Mouse (Mus musculus) myocyte (in vitro differentiated cells): ENCODE measurements at regions not wholly inside any gene's neighbourhood (a gene's known extent, or its start where the extent isn't known, plus 50 kb on each side); places are given as distances from the start of the nearest gene placed in this dataset.

ENCODE experiments used
- H3K27me3 ChIP-seq: one replicate; pipeline ENCODE4 v1.6.1; 2011; ENCODE audit not compliant: control insufficient read depth, insufficient read depth, insufficient read length
- H3K36me3 ChIP-seq: one replicate; pipeline ENCODE4 v1.6.1; 2011; ENCODE audit not compliant: control insufficient read depth, insufficient read depth
- H3K4me2 ChIP-seq: one replicate; pipeline ENCODE4 v1.6.1; 2011; ENCODE audit warnings: low read depth, control low read depth
- H3K4me3 ChIP-seq: one replicate; pipeline ENCODE4 v1.5.1; 2011; ENCODE audit warnings: mild to moderate bottlenecking, control low read depth, moderate library complexity
- H3K79me2 ChIP-seq: one replicate; pipeline ENCODE4 v1.6.1; 2011; ENCODE audit not compliant: control insufficient read depth, insufficient read depth
- H3ac ChIP-seq: one replicate; pipeline ENCODE4 v1.6.1; 2011; ENCODE audit not compliant: control insufficient read depth, insufficient read length
- CEBPB ChIP-seq: IDR thresholded peaks from 2 replicates; pipeline ENCODE4 v1.6.1; 2011; ENCODE audit warnings: mild to moderate bottlenecking, moderate library complexity; ENCODE audit not compliant: poor library complexity, insufficient read depth, severe bottlenecking
- E2F4 ChIP-seq: IDR thresholded peaks from one replicate; pipeline ENCODE4 v1.6.1; 2011; ENCODE audit warnings: mild to moderate bottlenecking, control low read depth, moderate library complexity; ENCODE audit not compliant: insufficient read depth
- MAX ChIP-seq: IDR thresholded peaks from one replicate; pipeline ENCODE4 v1.6.1; 2011; ENCODE audit warnings: low read depth, mild to moderate bottlenecking, control low read depth
- MYOD1 ChIP-seq, 3 experiments: IDR thresholded peaks; one replicate each; pipeline ENCODE4 v1.6.1; 2011; ENCODE audit warnings: control low read depth in 2 of 3, low read depth in 2 of 3, mild to moderate bottlenecking in 2 of 3, moderate library complexity in 1 of 3; ENCODE audit not compliant: insufficient read length in 2 of 3, control insufficient read depth in 1 of 3
- MYOG ChIP-seq, 3 experiments: IDR thresholded peaks; one replicate each; pipeline ENCODE4 v1.6.1; 2011; ENCODE audit warnings: control low read depth in 2 of 3, low read depth in 2 of 3, mild to moderate bottlenecking in 2 of 3; ENCODE audit not compliant: insufficient read length in 2 of 3, control insufficient read depth in 1 of 3, insufficient read depth in 1 of 3
- POLR2A ChIP-seq: IDR thresholded peaks from one replicate; pipeline ENCODE4 v1.6.1; 2011; ENCODE audit warnings: low read depth, mild to moderate bottlenecking, control low read depth, moderate library complexity; ENCODE audit not compliant: insufficient read length
- POLR2AphosphoS2 ChIP-seq: IDR thresholded peaks from one replicate; pipeline ENCODE4 v1.6.1; 2011; ENCODE audit warnings: low read depth, control low read depth; ENCODE audit not compliant: insufficient read length
- REST ChIP-seq: IDR thresholded peaks from one replicate; pipeline ENCODE4 v1.6.1; 2011; ENCODE audit warnings: mild to moderate bottlenecking, control low read depth, moderate library complexity; ENCODE audit not compliant: insufficient read depth, insufficient read length
- SRF ChIP-seq: IDR thresholded peaks from one replicate; pipeline ENCODE4 v1.6.1; 2011; ENCODE audit warnings: low read depth; ENCODE audit not compliant: control insufficient read depth, insufficient read length
- TCF12 ChIP-seq: IDR thresholded peaks from one replicate; pipeline ENCODE4 v1.6.1; 2011; ENCODE audit warnings: mild to moderate bottlenecking, control low read depth; ENCODE audit not compliant: poor library complexity, insufficient read depth, severe bottlenecking
- TCF3 ChIP-seq: IDR thresholded peaks from one replicate; pipeline ENCODE4 v1.6.1; 2011; ENCODE audit warnings: low read depth, control low read depth; ENCODE audit not compliant: insufficient read length
- USF1 ChIP-seq: IDR thresholded peaks from one replicate; pipeline ENCODE4 v1.6.1; 2011; ENCODE audit warnings: low read depth, mild to moderate bottlenecking, control low read depth, moderate library complexity

GRCm38 (mm10) chr3:50674860-50675566 lies 231.6 kb upstream of the Slc7a11 start:
- Histone ChIP-seq H3K27me3 (no peaks in the 10 kb centered on the region), H3K79me2 (no peaks in the 10 kb centered on the region), H3ac (no peak overlapping the region), H3K4me3 (no peak overlapping the region), H3K4me2 (no peak overlapping the region), H3K36me3 (no peaks in the 10 kb centered on the region)
- no peak for TF ChIP-seq TCF12
- TF ChIP-seq POLR2AphosphoS2 = no peak
- no peak for TF ChIP-seq MYOG (IDR thresholded peaks at IDR 0.05; ENCODE audit: control insufficient read depth in 1 of 3, insufficient read depth in 1 of 3, insufficient read length in 2 of 3, low read depth in 2 of 3)
- TF ChIP-seq CEBPB = no peak
- TF ChIP-seq SRF = no peak
- no peak for TF ChIP-seq MAX
- no peak for TF ChIP-seq REST
- TF ChIP-seq MYOD1 (IDR thresholded peaks at IDR 0.05; ENCODE audit: control insufficient read depth in 1 of 3, insufficient read length in 2 of 3, low read depth in 2 of 3) = no peak
- TF ChIP-seq POLR2A = no peak
- TF ChIP-seq TCF3 = no peak
- TF ChIP-seq E2F4 = no peak
- TF ChIP-seq USF1 = no peak

- Histone ChIP-seq H3ac (no peak overlapping the region), H3K79me2 (no peaks in the 10 kb centered on the region), H3K4me2 (no peak overlapping the region), H3K27me3 (no peaks in the 10 kb centered on the region), H3K4me3 (no peak overlapping the region), H3K36me3 (no peaks in the 10 kb centered on the region)
- TF ChIP-seq CEBPB = no peak
- no peak for TF ChIP-seq TCF3
- TF ChIP-seq USF1 = no peak
- no peak for TF ChIP-seq POLR2AphosphoS2
- no peak for TF ChIP-seq POLR2A
- no peak for TF ChIP-seq TCF12
- no peak for TF ChIP-seq MYOG (IDR thresholded peaks at IDR 0.05; ENCODE audit: control insufficient read depth in 1 of 3, insufficient read depth in 1 of 3, insufficient read length in 2 of 3, low read depth in 2 of 3)
- TF ChIP-seq REST = no peak
- no peak for TF ChIP-seq MAX
- TF ChIP-seq MYOD1 (IDR thresholded peaks at IDR 0.05; ENCODE audit: control insufficient read depth in 1 of 3, insufficient read length in 2 of 3, low read depth in 2 of 3) = no peak
- no peak for TF ChIP-seq E2F4
- no peak for TF ChIP-seq SRF
Observed at GRCm38 (mm10) chr3:50665316-50665715, 221.9 kb upstream of the Slc7a11 start.

- Histone ChIP-seq H3K36me3 (no peaks in the 10 kb centered on the region), H3K4me2 (no peak overlapping the region), H3K4me3 (no peak overlapping the region), H3K79me2 (no peaks in the 10 kb centered on the region), H3K27me3 (no peaks in the 10 kb centered on the region), H3ac (no peak overlapping the region)
- TF ChIP-seq CEBPB (no peak), TCF12 (no peak), MYOD1 (IDR thresholded peaks at IDR 0.05; ENCODE audit: control insufficient read depth in 1 of 3, insufficient read length in 2 of 3, low read depth in 2 of 3) (no peak), TCF3 (no peak), USF1 (no peak), REST (no peak), MAX (no peak)
Observed at GRCm38 (mm10) chr3:50660966-50661365, 217.6 kb upstream of the Slc7a11 start.

GRCm38 (mm10) chr3:50660566-50660965 lies 217.2 kb upstream of the Slc7a11 start:
- H3ac ChIP-seq = no peak overlapping the region
- no peak overlapping the region for H3K4me3 ChIP-seq
- TF ChIP-seq E2F4 = no peak
- no peak for TF ChIP-seq TCF12
- no peak for TF ChIP-seq MAX
- TF ChIP-seq POLR2A = no peak
- TF ChIP-seq CEBPB = no peak
- H3K36me3 ChIP-seq = no peaks in the 10 kb centered on the region
- H3K27me3 ChIP-seq = no peaks in the 10 kb centered on the region
- H3K79me2 ChIP-seq = no peaks in the 10 kb centered on the region
- no peak overlapping the region for H3K4me2 ChIP-seq

GRCm38 (mm10) chr3:50657890-50658289 lies 214.5 kb upstream of the Slc7a11 start:
- no peaks in the 10 kb centered on the region for H3K36me3 ChIP-seq
- no peaks in the 10 kb centered on the region for H3K27me3 ChIP-seq
- TF ChIP-seq POLR2A = no peak
- TF ChIP-seq REST = no peak
- TF ChIP-seq MYOD1 (IDR thresholded peaks at IDR 0.05; ENCODE audit: control insufficient read depth in 1 of 3, insufficient read length in 2 of 3, low read depth in 2 of 3) = no peak
- TF ChIP-seq POLR2AphosphoS2 = no peak
- no peak for TF ChIP-seq E2F4
- H3K79me2 ChIP-seq = no peaks in the 10 kb centered on the region
- H3ac ChIP-seq = no peak overlapping the region
- H3K4me2 ChIP-seq = no peak overlapping the region
- no peak overlapping the region for H3K4me3 ChIP-seq
